Mouse (Mus musculus) hindbrain, postnatal 0 days (tissue): ENCODE measurements around the gene Jmjd8. TPM values are rescaled to one million over a fixed set of nuclear protein-coding genes. Genes with fewer than 3 reads are reported as not detected.
"Not testable (repeated sequence)": the region's sequence is repeated elsewhere in the genome, so short reads cannot be mapped to it uniquely, and the experiment has no call there.

Experiments used
- ATAC-seq: fragments of 200-750 bp; cut with Nextera tagmentation; 2 replicates; pipeline ENCODE4 v1.8.0; 2017; ENCODE audit warnings: mild to moderate bottlenecking, moderate TSS enrichment, moderate library complexity
- DNase-seq: peaks from one replicate; pipeline ENCODE4 v3.0.0-alpha.2; 2015; ENCODE audit warnings: low spot score
- H3K27ac ChIP-seq: fragments of 300-500 bp; sonication (generic); 2 replicates; pipeline ENCODE4 v1.5.1; 2014; ENCODE audit warnings: mild to moderate bottlenecking
- H3K27me3 ChIP-seq: fragments of 300-500 bp; sonication (generic); 2 replicates; pipeline ENCODE4 v1.6.1; 2014; ENCODE audit warnings: low read length, mixed read lengths; ENCODE audit not compliant: insufficient read depth
- H3K36me3 ChIP-seq: fragments of 300-500 bp; sonication (generic); 2 replicates; pipeline ENCODE4 v1.6.1; 2014; ENCODE audit warnings: low read length, mixed read lengths; ENCODE audit not compliant: insufficient read depth
- H3K4me1 ChIP-seq: fragments of 300-500 bp; sonication (generic); 2 replicates; pipeline ENCODE4 v1.6.1; 2014; ENCODE audit warnings: antibody characterized with exemption, low read length, mixed read lengths; ENCODE audit not compliant: insufficient read depth
- H3K4me2 ChIP-seq: fragments of 300-500 bp; sonication (generic); 2 replicates; pipeline ENCODE4 v1.6.1; 2014; ENCODE audit warnings: low read depth, mild to moderate bottlenecking, low read length, moderate library complexity, mixed read lengths
- H3K4me3 ChIP-seq: fragments of 300-500 bp; sonication (generic); 2 replicates; pipeline ENCODE4 v1.5.1; 2014; ENCODE audit warnings: low read length
- H3K9ac ChIP-seq: fragments of 300-500 bp; sonication (generic); replicated peaks from 2 replicates; pipeline ENCODE4 v1.6.1; 2014; ENCODE audit warnings: mild to moderate bottlenecking, low read length, moderate library complexity, mixed read lengths
- H3K9me3 ChIP-seq: fragments of 300-500 bp; sonication (generic); 2 replicates; pipeline ENCODE4 v1.6.1; 2016; ENCODE audit warnings: low read length, mixed read lengths
- CTCF ChIP-seq: IDR thresholded peaks from 2 replicates; pipeline ENCODE4 v1.5.1; 2016; ENCODE audit warnings: antibody characterized with exemption, control low read depth, low read depth
- WGBS: fragments of 180-500 bp; shearing (Covaris S2); extraction: QIAGEN DNeasy Blood & Tissue Kit; methylation state at CpG from one replicate; pipeline ENCODE4 v1.1.7; 2014; 5-methylcytosine and 5-hydroxymethylcytosine counted together
- polyA plus RNA-seq: library from polyadenylated mRNA; unstranded; fragments of >200 nt; fragmentation: Nextera tagmentation; extraction: Ambion mirVana; gene quantifications from 2 replicates; pipeline ENCODE4 v1.2.1, GENCODE M21; 2015
- total RNA-seq: library from RNA; depleted of rRNA; stranded (reverse); fragments of >200 nt; gene quantifications from 2 replicates; pipeline ENCODE4 v1.2.3, GENCODE M21; 2014

Gene Jmjd8
- total and polyA plus RNA-seq, 2 experiments from 2014 or later = 38.6 to 61.0 TPM

- ATAC-seq, H3K4me2 ChIP-seq, H3K9ac ChIP-seq, H3K4me3 ChIP-seq, H3K27ac ChIP-seq, H3K9me3 ChIP-seq, H3K27me3 ChIP-seq, H3K36me3 ChIP-seq, DNase-seq: not testable (repeated sequence)
- WGBS = 36% methylated on average over 2 of the region's 2 CpGs
- H3K4me1 ChIP-seq = peaks cover 20% of the 10 kb centered on the region
- TF ChIP-seq CTCF = peak; percentile 42
Measured at GRCm38 (mm10) chr17:25807452-25807851, 21.2 kb upstream of the Jmjd8 start.

GRCm38 (mm10) chr17:25808028-25808427 is 20.6 kb upstream of the Jmjd8 start:
- Histone ChIP-seq H3K27ac (peak overlapping the region; percentile 94), H3K4me2 (peak overlapping the region; percentile 75), H3K4me1 (peaks cover 20% of the 10 kb centered on the region), H3K4me3 (peak overlapping the region; percentile 68), H3K36me3 (no peaks in the 10 kb centered on the region), H3K9ac (peak overlapping the region; percentile 89), H3K27me3 (no peaks in the 10 kb centered on the region), H3K9me3 (no peaks in the 10 kb centered on the region)
- no peak for ATAC-seq
- TF ChIP-seq CTCF = no peak
- 28% methylated on average over 5 of the region's 5 CpGs for WGBS
- DNase-seq = no peak

- under 1% methylated on average over 80 of the region's 100 CpGs for WGBS
- Histone ChIP-seq H3K9ac (peak within 1 kb of the TSS; percentile 89), H3K4me2 (peak within 1 kb of the TSS; percentile 75), H3K27ac (peak within 1 kb of the TSS; percentile 94), H3K27me3 (no peaks in the 10 kb centered on the region), H3K9me3 (no peaks in the 10 kb centered on the region), H3K4me3 (peak within 1 kb of the TSS; percentile 68), H3K36me3 (no peaks in the 10 kb centered on the region), H3K4me1 (peaks cover 26% of the 10 kb centered on the region)
- TF ChIP-seq CTCF = peak; percentile 49
- DNase-seq (peak; percentile 97), ATAC-seq (peak; percentile 86)
Measured at GRCm38 (mm10) chr17:25808789-25809605, 19.7 kb upstream of the Jmjd8 start, which contains the start of gene Fbxl16. Gene Fbxl16 (plus strand): TSS chr17:25809085.

DNA sequence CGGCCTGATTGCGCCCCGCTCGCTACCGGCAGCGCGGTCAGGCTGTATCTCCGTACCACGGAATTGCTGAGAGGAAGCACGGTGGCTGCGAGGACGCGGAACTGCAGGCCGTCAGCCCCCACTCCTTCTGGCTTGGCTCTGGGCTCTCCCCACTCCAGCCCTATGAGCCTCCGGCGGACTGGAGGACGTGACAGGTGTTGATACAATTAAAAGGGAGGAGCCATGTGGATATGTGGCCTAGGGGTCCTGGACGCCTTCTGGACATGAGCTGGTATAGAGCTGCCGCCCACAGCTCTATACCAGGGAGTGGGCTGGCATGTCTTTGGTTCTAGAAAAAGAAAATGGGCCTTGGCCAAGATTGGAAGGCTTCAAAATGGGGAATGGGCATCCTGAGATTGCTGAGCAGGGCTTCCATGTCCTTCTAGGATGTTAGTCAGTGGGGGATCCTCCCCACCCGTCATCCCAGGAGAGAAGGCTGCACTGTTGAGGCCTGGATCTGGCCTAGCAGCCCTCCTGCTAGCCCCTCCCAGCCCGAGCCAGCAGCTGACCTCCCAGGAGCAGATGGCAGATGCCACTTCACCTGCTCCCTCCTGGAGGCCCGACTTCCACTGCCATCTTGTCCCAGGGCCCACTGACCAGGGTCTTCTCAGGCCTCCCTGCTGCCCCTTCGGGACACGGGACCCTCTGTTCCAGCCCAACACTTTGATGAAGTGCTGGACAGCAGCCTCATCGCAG is 18.9 kb upstream of the Jmjd8 start:
- peak; percentile 63 for ATAC-seq
- Histone ChIP-seq H3K27me3 (no peaks in the 10 kb centered on the region), H3K36me3 (no peaks in the 10 kb centered on the region), H3K4me3 (peak overlapping the region; percentile 68), H3K9me3 (no peaks in the 10 kb centered on the region), H3K27ac (peak overlapping the region; percentile 94), H3K4me2 (peak overlapping the region; percentile 75), H3K9ac (peak overlapping the region; percentile 89), H3K4me1 (peaks cover 26% of the 10 kb centered on the region)
- TF ChIP-seq CTCF = 0 out of 2 replicates have a peak, but pooled peaks have one; percentile 15
- DNase-seq = peak; percentile 61
- 6% methylated on average over 24 of the region's 25 CpGs for WGBS

DNA sequence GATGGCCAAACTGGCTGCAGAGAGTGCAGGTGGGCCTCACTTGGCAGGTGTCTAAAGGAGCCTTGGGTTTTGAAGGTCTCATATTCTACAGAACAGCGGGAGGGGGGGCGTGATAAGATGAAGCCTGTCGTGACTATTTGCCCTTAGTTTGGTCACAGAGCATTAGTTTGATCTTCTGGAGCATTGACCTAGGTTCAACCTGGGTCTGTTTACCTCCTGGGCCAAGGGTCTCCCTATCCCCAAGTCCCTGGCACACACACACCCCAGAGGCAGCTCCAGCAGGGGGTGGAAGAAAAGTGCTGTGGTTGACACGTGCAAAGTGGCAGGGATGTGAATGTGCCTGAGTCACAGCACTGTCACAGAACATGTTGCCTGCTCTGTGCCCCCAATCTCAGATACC is 17.8 kb upstream of the Jmjd8 start:
- ATAC-seq = no peak
- peak overlapping the region; percentile 68; the same call in 1 of the 2 replicates for H3K4me3 ChIP-seq

GRCm38 (mm10) chr17:25813471-25813870 is 15.2 kb upstream of the Jmjd8 start:
- Histone ChIP-seq H3K9me3 (no peaks in the 10 kb centered on the region), H3K4me1 (peaks cover 21% of the 10 kb centered on the region), H3K36me3 (peaks cover 11% of the 10 kb centered on the region; the same call in 1 of the 2 replicates), H3K9ac (peak overlapping the region; percentile 35), H3K4me2 (peak overlapping the region; percentile 46), H3K27ac (0 out of 2 replicates have a peak overlapping the region, but pooled peaks have one; percentile 29), H3K27me3 (no peaks in the 10 kb centered on the region), H3K4me3 (peak overlapping the region; percentile 8; the same call in 1 of the 2 replicates)
- ATAC-seq (peak; percentile 32; the same call in 1 of the 2 replicates), DNase-seq (peak; percentile 82)
- 2% methylated on average over 20 of the region's 20 CpGs for WGBS
- TF ChIP-seq CTCF = peak; percentile 77

More for the DNA sequence above, 17.8 kb upstream of the Jmjd8 start:
- H3K9me3 ChIP-seq = no peaks in the 10 kb centered on the region
- H3K4me1 ChIP-seq = peaks cover 26% of the 10 kb centered on the region
- 74% methylated on average over 4 of the region's 4 CpGs for WGBS
- H3K36me3 ChIP-seq = no peaks in the 10 kb centered on the region
- no peak overlapping the region for H3K27ac ChIP-seq
- DNase-seq = no peak
- no peaks in the 10 kb centered on the region for H3K27me3 ChIP-seq
- no peak for TF ChIP-seq CTCF
- peak overlapping the region; percentile 89; the same call in 1 of the 2 replicates for H3K9ac ChIP-seq
- peak overlapping the region; percentile 75 for H3K4me2 ChIP-seq
